ENCODE assay signal across 8 mouse cellular contexts in genomic region chr1:69106937-69107461, GRCm38 (mm10). TPM values are rescaled to one million over a fixed set of nuclear protein-coding genes. Genes with fewer than 3 reads are reported as not detected.
DNase-seq lines count a peak whose midpoint lies in the region; ATAC-seq and TF ChIP-seq lines count a peak whose summit lies in the region.

No protein-coding gene starts in this region.

- peak overlapping the region; percentile 74 for H3K27ac ChIP-seq in forebrain, embryonic 16.5 days (ENCODE audit: low read length)
- peak overlapping the region; percentile 81 for H3K27ac ChIP-seq in hindbrain, postnatal 0 days
- H3K27ac ChIP-seq in limb, embryonic 10.5 days = no peak overlapping the region
- H3K27ac ChIP-seq in midbrain, embryonic 15.5 days = peak overlapping the region; percentile 81

- no peaks in the 10 kb centered on the region for H3K9me3 ChIP-seq in forebrain, embryonic 16.5 days (ENCODE audit: control insufficient read depth, low read length)
- H3K9me3 ChIP-seq in hindbrain, postnatal 0 days (ENCODE audit: low read length) = no peaks in the 10 kb centered on the region
- H3K9me3 ChIP-seq in limb, embryonic 10.5 days (replicated peaks) = no peaks in the 10 kb centered on the region
- H3K9me3 ChIP-seq in midbrain, embryonic 15.5 days = no peaks in the 10 kb centered on the region

- H3K4me1 ChIP-seq in forebrain, embryonic 16.5 days (replicated peaks; ENCODE audit: control insufficient read depth, insufficient read depth, low read length) = peaks cover 31% of the 10 kb centered on the region
- H3K4me1 ChIP-seq in hindbrain, postnatal 0 days (ENCODE audit: insufficient read depth, low read length) = no peaks in the 10 kb centered on the region
- H3K4me1 ChIP-seq in limb, embryonic 10.5 days = peaks cover 37% of the 10 kb centered on the region
- peaks cover 22% of the 10 kb centered on the region for H3K4me1 ChIP-seq in midbrain, embryonic 15.5 days

- peak; percentile 49 for ATAC-seq in forebrain, embryonic 16.5 days
- peak; percentile 81 for ATAC-seq in hindbrain, postnatal 0 days
- peak; percentile 56 for ATAC-seq in midbrain, embryonic 15.5 days (replicated peaks)

- WGBS in forebrain, embryonic 16.5 days = under 1% methylated on average over 35 of the region's 35 CpGs
- under 1% methylated on average over 35 of the region's 35 CpGs for WGBS in hindbrain, postnatal 0 days
- under 1% methylated on average over 35 of the region's 35 CpGs for WGBS in limb, embryonic 10.5 days
- under 1% methylated on average over 34 of the region's 35 CpGs for WGBS in midbrain, embryonic 15.5 days

- peak overlapping the region; percentile 98 for H3K4me2 ChIP-seq in forebrain, embryonic 16.5 days (ENCODE audit: low read length)
- peak overlapping the region; percentile 90 for H3K4me2 ChIP-seq in hindbrain, postnatal 0 days (ENCODE audit: low read depth, low read length)
- H3K4me2 ChIP-seq in midbrain, embryonic 15.5 days = peak overlapping the region; percentile 97

- H3K27me3 ChIP-seq in forebrain, embryonic 16.5 days (replicated peaks; ENCODE audit: control insufficient read depth, insufficient read depth, low read length) = peaks cover 22% of the 10 kb centered on the region
- no peaks in the 10 kb centered on the region for H3K27me3 ChIP-seq in hindbrain, postnatal 0 days (ENCODE audit: insufficient read depth, low read length)
- H3K27me3 ChIP-seq in limb, embryonic 10.5 days (ENCODE audit: low read depth, poor library complexity, severe bottlenecking) = peaks cover 74% of the 10 kb centered on the region
- H3K27me3 ChIP-seq in midbrain, embryonic 15.5 days (replicated peaks) = peaks cover 6% of the 10 kb centered on the region

- TF ChIP-seq CTCF in hindbrain, postnatal 0 days (IDR thresholded peaks at IDR 0.05; ENCODE audit: low read depth) = no peak

- H3K36me3 ChIP-seq in forebrain, embryonic 16.5 days (ENCODE audit: control insufficient read depth, insufficient read depth) = no peaks in the 10 kb centered on the region
- H3K36me3 ChIP-seq in hindbrain, postnatal 0 days (ENCODE audit: insufficient read depth, low read length) = no peaks in the 10 kb centered on the region
- H3K36me3 ChIP-seq in limb, embryonic 10.5 days = no peaks in the 10 kb centered on the region
- no peaks in the 10 kb centered on the region for H3K36me3 ChIP-seq in midbrain, embryonic 15.5 days (replicated peaks)

- peak overlapping the region; percentile 77 for H3K9ac ChIP-seq in forebrain, embryonic 16.5 days (replicated peaks; ENCODE audit: low read depth, low read length)
- H3K9ac ChIP-seq in hindbrain, postnatal 0 days (replicated peaks; ENCODE audit: low read length) = peak overlapping the region; percentile 67
- H3K9ac ChIP-seq in midbrain, embryonic 15.5 days = peak overlapping the region; percentile 76

- H3K4me3 ChIP-seq in forebrain, embryonic 16.5 days (replicated peaks; ENCODE audit: low read length) = peak overlapping the region; percentile 78
- peak overlapping the region; percentile 69 for H3K4me3 ChIP-seq in hindbrain, postnatal 0 days (ENCODE audit: low read length)
- peak overlapping the region; percentile 64 for H3K4me3 ChIP-seq in limb, embryonic 10.5 days
- H3K4me3 ChIP-seq in midbrain, embryonic 15.5 days = peak overlapping the region; percentile 95

- DNase-seq in R1 (ENCODE audit: low read depth, low spot score) = peak; percentile 21
- DNase-seq in cerebellum, adult 18-20 months = peak; percentile 37 to 73
- peak; percentile 72 for DNase-seq in hindbrain, postnatal 0 days (ENCODE audit: low spot score)
- DNase-seq in limb, embryonic 10.5 days (ENCODE audit: low spot score) = peak; percentile 65
- DNase-seq in yolk sac, embryonic 10.5 days (ENCODE audit: low spot score) = peak; percentile 17
- DNase-seq in natural killer cell, adult 2 months (ENCODE audit: low spot score in 2 of 2) = no peak

RNA-seq across cellular contexts. Expression of gene Erbb4, which starts 0.9 kb away (rescaled TPM):
- 14.0 and 15.6 TPM in 2 replicates for polyA plus RNA-seq in forebrain, embryonic 16.5 days (2015; fragmentation: Nextera tagmentation; extraction: Ambion mirVana)
- total RNA-seq in hindbrain, postnatal 0 days (2014; rRNA removed) = 46.4 and 52.8 TPM in 2 replicates
- polyA plus RNA-seq in hindbrain, postnatal 0 days (2015; fragmentation: Nextera tagmentation; extraction: Ambion mirVana) = 13.3 and 13.9 TPM in 2 replicates
- polyA plus RNA-seq in limb, embryonic 10.5 days (2016; fragmentation: Nextera tagmentation; extraction: Ambion mirVana) = 0.16 TPM in 1 of 2 replicates, not detected in the other
- polyA plus RNA-seq in midbrain, embryonic 15.5 days (2015; fragmentation: Nextera tagmentation; extraction: Ambion mirVana) = 15.8 and 15.9 TPM in 2 replicates

Comparison
In these comparisons a context has a peak if more than half of its experiments do, and no peak if none do; other contexts are left out.
1. DNase-seq: peak in R1 (single experiment), cerebellum, adult 18-20 months (2 of 2), hindbrain, postnatal 0 days (single experiment), limb, embryonic 10.5 days (single experiment) and yolk sac, embryonic 10.5 days (single experiment); none in natural killer cell, adult 2 months (0 of 2).
2. RNA of gene Erbb4, which starts 0.9 kb away (polyA plus RNA-seq): 15.8 to 15.9 TPM in midbrain, embryonic 15.5 days, 14.0 to 15.6 TPM in forebrain, embryonic 16.5 days and 13.3 to 13.9 TPM in hindbrain, postnatal 0 days; 0.16 TPM in limb, embryonic 10.5 days; every median in the first group is over 10 times any median in the second.
3. Peak in every context shown above with its lines, with median percentiles within 50 percentile points of each other: ATAC-seq, H3K4me2 ChIP-seq, H3K4me3 ChIP-seq and H3K9ac ChIP-seq.